Mouse (Mus musculus) urinary bladder, postnatal 4 days (tissue): ENCODE data around the gene Lin37.

Experiments
- DNase-seq, 2 experiments: peaks; one replicate each; pipeline ENCODE4 v3.0.0; 2021 to 2022; ENCODE audit warnings: low spot score in 2 of 2

Gene Lin37

GRCm38 (mm10) chr7:30559443-30559954 is at the start of gene Lin37:
TSS of gene Lin37 (minus strand) at chr7:30559838.
- DNase-seq: peak; percentile 94 to 95

GRCm38 (mm10) chr7:30608476-30608875 is 48.8 kb upstream of the Lin37 start:
- DNase-seq: no peak

DNA sequence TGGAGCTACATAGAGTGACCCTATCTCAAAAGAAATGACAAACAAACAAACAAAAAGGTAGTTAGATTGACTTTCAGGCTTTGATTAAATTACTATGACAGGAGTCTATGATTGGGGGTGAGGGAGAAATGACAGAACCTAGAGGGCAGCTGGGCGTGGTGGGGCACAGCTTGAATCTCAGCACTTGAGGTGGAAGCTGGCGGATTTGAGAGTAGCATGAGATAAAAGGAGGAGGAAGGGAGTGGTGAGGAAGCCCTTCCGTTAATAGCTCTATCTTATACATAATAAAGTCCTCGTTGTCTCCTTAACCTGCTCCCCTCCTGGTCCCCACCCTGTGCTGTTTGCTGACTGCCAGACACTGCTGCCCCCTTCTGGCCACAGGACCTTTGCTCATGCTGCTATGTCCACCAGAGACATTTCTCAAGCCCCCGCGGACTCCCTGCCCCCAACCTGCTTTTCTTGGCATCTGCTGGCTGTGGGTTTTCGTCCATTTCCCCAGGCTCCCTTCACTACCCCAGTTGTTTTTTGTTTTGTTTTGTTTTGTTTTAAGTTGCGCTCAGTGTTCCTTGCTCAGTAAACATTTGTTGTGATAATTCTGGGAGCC is 48.2 kb upstream of the Lin37 start:
- DNase-seq: no peak

DNA sequence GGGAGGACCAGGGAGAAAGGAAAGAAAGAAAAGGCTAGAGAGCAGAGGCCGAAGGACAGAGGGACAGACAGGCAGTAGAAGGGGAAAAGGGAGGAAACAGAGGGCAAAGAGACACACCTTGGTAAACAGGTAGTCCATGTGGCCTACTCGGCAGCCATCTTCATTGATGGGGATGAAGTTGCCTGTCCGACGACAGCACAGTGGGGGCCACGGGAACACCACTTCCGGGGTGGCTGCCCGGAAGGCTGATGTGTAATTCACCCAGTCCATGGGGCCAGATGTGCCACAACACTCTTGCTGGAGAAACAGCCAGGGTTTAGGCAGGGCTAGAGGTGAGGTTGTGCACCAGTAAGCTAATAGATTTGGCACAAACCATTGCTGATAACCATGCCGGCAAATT is 45.3 kb upstream of the Lin37 start:
- DNase-seq: no peak

GRCm38 (mm10) chr7:30604424-30604823 is 44.8 kb upstream of the Lin37 start:
- no peak for DNase-seq

DNA sequence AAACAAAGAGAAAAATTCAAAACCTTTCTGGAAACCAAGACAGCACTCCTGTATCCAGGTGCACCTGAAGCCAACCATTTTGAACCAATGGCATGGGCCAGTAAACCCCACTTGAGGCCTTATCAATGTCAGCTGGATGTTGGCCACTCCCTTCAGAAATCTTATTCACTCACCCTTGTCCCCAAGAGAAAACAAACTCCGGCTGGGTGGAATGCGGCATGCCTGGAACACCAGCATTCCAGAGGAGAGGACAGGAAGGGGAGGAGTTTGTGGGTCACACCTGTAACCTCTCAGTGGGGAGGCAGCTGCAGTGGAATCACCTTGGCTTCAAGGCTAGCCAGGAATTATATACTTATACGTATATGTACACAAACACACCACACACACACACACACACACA is 42.9 kb upstream of the Lin37 start:
- peak in 1 of 2 experiments; percentile 51 for DNase-seq

- DNase-seq: peak; percentile 64 to 70
Observed at GRCm38 (mm10) chr7:30600651-30601050, 41.0 kb upstream of the Lin37 start.

DNA sequence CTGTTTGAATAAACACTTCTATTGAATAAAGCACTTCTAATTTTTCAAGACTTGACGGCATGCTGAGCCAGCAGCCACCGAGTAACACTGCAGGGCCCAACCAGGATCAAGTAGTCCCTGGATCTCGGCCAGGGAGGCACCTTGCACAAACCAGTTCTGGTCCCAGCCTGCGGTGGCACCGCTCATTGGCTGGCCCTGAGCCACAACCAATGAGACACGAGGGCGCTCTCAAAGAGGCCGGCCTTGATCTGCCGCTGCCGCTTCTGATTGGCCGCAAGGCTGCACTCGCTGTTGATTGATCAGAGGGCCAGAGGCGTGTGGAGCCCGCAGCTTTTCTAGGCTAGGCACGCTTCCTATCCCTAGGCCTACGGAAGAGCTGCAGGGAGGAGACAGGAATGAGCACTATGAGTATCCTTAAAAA is 40.3 kb upstream of the Lin37 start:
- DNase-seq: peak; percentile 83 to 89

- no peak for DNase-seq
Observed at GRCm38 (mm10) chr7:30598786-30599185, 39.1 kb upstream of the Lin37 start, which contains the start of gene Zbtb32. TSS of gene Zbtb32 (minus strand) at chr7:30598909.

DNA sequence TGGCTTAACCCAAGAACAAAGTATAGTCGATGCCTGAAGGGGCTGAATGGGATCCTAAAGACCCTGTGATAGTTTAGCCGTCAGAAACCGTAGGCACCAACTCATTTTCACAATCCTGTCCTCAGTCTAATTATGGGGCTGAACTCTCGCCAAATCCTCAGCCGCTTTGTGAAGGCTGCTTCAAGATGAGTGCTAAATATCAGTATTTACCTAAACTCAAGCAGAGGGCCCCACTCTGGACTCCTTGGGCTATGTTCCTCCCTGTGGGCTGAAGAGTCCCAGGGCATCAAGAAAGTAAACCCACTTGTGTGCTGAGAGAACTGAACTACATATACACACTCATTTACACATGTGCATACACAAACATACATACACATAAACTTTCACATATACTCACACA is 37.2 kb upstream of the Lin37 start:
- no peak for DNase-seq

DNA sequence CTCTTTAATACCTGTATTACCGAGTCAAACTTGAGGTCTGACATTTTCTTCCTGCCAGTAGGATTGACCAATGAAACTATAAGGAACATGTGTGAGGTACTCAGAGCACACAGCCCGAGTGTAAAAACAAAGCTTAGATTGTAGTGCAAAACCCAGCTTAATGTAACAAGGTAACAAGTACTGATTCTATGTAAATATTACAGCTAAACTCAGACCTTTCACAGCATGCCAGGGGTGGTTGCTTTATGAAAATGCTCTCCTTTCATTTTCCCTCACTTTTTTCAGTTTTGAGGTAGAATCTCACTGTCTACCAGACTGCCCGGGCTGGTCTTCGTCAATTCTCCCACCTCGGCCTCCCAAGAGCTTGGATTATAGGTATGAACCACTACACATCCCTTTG is 36.5 kb upstream of the Lin37 start:
- no peak for DNase-seq

- DNase-seq: no peak
Observed at GRCm38 (mm10) chr7:30594510-30595024, 34.9 kb upstream of the Lin37 start.

DNA sequence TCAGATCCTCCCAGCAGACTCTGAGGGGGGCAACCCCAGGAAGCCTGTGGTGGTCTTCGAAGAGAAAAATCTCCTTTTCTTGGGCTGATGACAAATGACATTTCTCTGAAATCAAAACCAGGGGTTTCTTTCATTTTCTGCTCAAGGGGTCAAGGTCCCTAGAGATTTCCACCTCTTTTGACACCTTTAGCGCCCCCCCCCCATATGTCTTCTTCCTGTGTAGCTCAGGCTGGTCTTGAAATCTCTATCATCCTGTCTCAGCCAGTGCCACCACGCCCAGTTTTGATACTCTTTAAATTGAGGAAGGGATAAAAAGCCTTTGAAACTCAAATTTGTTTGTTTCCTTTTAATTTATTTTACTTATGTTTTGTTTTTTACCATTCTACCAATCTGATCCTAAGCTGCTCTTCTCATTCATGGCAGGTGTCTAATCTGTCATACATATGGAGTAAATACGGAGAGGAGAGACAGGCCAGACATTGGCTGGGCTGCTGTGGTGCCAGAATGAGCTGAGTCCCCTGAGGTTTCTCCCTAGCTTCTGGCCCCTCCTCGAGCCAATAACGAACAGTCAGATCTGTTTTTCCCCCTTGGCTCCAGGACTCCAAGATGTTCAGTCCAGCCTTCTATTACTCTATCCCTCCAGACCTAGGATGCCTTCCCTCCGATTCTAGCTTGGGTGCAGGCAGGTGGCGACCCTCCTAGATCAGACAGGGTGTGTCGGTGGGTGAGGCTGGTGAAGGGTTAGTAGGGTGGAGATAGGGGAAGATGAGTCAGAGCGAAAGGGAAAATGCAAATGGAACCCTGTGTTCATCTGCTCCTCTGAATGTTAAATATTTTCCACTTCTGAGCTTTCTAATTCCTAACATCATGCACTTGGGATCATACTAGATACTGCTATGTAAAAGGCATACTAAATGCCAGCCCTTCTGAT is 34.2 kb upstream of the Lin37 start:
- DNase-seq: no peak

GRCm38 (mm10) chr7:30592772-30593423 is 33.3 kb upstream of the Lin37 start:
- no peak for DNase-seq

GRCm38 (mm10) chr7:30591605-30591951 is 31.9 kb upstream of the Lin37 start:
- no peak for DNase-seq

DNA sequence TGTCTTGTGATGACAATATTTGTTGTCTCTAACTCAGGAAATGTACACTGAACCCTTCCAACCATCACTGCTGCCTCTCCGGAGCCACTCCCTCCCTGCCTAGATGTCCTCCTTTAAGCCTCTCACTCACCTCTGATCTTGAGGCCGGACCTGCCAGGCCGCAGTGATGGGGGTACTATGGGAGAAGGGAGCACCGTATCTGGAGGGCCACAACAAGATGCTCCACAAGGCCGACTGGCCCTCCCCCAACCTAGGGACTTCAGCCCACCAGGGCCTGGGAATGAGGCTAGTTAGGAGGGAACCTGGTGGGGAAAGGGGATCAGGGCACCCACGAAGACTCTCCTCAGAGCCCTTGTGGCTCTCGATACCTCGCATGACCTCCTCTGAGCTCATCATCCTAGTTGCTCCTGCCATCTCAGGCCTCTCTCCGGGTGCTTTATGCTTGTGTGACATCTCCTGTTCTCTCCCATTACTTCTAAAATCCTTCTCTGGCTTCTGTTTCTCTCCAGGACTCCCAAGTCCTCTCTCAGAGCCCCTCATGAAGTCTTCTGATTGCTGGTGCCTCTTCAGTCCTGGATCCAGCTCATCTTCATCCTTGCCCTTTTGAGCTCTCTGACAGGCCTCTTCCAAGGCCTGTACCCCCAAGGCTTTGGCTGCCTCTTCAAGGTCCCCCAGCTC is 31.4 kb upstream of the Lin37 start:
- no peak for DNase-seq

DNA sequence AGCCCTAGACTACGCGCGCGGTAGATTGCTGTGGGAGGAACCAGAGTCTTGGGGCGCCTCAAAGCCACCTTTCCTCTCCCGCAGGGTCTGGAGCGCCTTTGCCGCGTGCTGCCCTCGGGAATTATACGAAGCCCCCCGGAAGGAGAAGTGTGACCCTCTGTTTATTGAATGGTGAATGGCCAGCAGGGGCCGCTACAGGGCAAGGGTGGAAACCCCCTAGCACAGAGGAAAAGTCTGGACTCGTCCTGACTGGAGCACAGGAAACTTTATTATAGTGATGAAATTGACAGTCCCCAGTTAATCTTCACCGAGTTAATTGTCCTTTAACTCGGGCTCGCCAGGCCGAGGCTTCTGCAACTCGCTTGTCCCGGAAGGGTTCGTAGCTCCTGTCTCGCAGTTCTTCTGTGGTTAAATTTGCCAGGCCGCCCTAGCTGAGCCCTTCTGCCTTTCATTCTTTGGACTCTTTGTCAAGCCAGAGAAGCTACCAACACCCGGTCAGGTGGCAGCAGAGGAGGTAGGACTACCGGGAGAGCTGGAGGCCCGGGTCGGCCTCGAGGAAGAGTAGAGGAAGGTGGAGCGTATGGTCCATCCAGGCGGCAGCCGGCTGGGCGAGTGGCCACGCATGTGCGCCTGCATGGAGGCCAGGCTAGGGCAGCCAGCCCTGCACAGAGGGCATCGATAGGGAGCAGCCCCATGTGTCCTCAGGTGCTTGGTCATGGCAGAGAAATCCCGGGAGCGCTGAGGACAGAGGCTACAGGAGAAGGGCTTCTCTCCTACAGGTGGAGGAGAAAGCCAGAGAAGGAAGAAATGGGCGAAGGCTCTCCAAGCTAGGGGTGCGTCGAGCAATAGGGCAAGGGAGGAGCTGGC is 30.0 kb upstream of the Lin37 start:
- peak; percentile 76 to 88 for DNase-seq

DNA sequence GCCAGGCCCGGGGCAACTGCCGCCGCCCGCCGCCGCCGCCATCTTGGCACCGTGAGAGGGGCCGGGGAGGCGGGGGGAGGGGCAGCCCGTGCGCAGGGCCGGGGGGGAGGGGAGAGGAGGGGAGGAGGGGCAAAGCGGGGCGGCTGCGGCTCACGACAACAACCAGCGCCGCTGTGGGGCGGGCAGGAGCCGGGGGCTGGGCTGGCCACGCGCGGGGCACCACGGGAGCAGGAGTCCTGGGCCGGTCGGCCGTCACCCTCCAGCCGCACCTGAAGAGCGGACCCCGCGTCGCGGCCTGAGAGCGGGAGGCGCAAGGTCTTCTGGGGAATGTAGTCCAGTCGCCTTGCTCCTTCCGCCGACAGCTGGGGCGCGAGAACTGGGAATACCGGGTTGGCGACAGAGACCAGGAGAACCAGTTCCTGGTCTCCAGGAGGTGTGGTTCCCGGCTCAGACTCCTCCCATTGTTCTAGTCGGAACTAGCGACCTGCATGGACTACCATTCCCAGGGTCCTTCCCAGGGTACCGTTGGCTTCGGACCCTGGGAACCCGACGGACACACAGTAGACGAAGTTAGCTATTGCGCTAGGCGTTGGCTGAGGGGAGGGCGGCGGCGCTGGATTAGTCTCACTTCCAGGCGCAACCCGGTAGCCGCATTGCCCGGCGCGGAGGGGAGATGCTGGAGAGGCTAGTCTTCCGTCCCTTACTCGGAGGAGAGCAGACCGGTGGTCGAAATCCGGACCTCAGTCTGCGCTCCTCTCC is 29.2 kb upstream of the Lin37 start, which contains the start of gene Kmt2b:
TSS of gene Kmt2b (minus strand) at position 51 of the 759 bp plus-strand sequence.
- DNase-seq: peak; percentile 95 to 97

DNA sequence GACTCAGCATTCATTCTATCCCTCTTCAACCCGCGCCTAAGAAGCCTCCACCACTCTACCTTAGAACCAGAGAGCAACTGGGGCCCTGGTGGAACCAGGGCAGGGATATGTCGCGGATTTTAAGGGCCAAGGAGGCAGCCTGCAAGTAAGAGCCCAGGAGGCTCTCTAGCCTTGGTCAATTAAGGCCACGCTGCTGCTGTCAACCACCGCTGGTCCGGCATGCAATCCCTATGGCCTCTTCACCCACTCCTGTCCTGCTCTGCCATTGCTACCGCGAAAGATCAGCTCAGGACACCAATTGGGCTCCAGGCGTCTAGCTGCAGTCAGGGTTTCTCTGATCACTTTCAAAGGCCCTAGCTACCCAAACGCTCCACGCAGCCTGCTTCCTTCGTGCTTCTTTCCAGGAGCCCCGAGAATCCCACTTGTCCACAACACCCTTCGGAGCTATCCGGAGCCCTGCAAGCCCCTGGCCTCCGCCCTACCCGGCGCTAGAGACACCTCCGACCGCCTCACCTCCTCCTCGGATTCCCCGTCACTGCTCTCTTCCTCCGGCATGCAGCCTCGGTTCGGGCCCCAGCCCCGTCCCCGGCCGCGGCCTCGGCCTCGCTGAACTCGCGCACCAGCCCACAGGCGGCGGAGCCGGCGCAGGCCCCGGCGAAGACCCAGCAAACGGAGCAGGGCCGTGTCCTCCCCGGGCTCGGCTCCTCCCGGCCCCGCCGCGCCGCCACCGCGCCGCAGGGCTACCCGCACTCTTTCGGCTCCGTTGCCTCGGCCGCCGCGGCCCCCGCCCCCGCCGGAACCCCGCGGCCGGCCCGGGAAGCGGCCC is 28.4 kb upstream of the Lin37 start:
- DNase-seq: no peak
